Mouse (Mus musculus) spleen, postnatal 36 days (tissue): ENCODE results near the gene Gm10639.
"Not testable (repeated sequence)": the region's sequence is repeated elsewhere in the genome, so short reads cannot be mapped to it uniquely, and the experiment has no call there.

ENCODE experiments used
- DNase-seq, 2 experiments: peaks; one replicate each; pipeline ENCODE4 v3.0.0; 2022; ENCODE audit warnings: low spot score in 2 of 2, mixed read lengths in 1 of 2

Gm10639 gene

GRCm38 (mm10) chr9:78347004-78347403 lies 57.3 kb downstream of the Gm10639 start:
- DNase-seq: no peak

GRCm38 (mm10) chr9:78348206-78349004 lies 58.7 kb downstream of the Gm10639 start:
- DNase-seq: not testable (repeated sequence)

- not testable (repeated sequence) for DNase-seq
Observed at GRCm38 (mm10) chr9:78349141-78349540, 59.4 kb downstream of the Gm10639 start.

DNA sequence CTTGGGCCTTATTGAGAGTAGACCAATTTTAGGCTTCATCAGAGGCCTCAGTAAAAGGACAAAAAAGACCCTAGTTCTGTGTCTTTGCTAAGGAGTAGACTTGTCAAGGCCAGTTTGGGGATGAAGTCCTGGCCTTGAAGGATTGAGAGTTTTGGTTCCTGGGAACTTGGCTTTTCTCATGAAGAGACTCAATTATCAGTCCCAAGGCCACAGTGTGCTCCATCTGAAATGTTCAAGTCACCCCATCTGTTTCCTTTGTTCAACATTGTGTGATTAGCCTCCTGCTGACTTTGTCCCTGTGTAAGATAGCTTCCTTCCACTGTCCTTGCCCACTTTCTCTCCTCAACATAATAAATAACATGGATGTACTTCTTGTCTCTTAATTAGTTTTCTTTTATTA lies 60.3 kb downstream of the Gm10639 start:
- DNase-seq: not testable (repeated sequence)

DNA sequence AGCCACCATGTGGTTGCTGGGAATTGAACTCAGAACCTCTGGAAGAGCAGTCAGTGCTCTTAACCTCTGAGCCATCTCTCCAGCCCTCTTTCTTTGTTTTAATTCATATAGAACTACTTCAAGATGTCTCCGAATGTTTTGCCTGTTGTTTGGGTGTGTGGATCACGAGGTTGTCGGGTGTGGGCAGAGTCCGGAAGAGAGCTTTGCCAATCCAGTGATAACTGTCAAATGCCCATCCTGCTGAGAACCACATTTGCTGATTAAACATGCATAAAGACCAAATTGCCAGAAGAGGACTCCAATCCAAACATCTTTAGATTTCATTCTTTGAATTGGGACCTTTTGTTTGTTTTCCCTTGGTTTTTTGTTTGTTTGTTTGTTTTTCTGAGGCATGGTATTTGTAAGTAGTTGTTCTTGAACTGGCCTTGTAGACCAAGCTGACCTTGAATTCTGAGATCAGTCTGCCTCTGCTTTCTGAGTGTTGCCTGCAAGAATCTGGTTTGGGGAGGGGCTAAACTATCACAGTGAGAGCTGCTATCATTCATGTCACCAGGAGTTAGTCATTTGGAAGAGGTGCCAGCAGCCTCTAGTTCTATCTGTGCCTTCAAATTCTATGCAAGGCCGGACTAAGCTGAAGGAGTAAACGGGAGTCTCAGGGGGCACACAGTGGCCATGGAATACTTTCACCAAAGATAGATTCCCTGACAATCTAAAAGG lies 61.9 kb downstream of the Gm10639 start:
- no peak for DNase-seq
